Mouse (Mus musculus): Measurements from ENCODE around the gene Hap1. TPM values are rescaled to one million over a fixed set of nuclear protein-coding genes. Genes with fewer than 3 reads are reported as not detected.
"Not testable (repeated sequence)": the region's sequence is repeated elsewhere in the genome, so short reads cannot be mapped to it uniquely, and the experiment has no call there.

Gene Hap1
- polyA plus RNA-seq, 1 experiment from 2014 or later, result 105 TPM

GRCm38 (mm10) chr11:100315439-100315838, 40.5 kb downstream of the Hap1 start:
- H3K4me1 ChIP-seq (replicated peaks; ENCODE audit: control insufficient read depth, insufficient read depth, low read length), result no peaks in the 10 kb centered on the region; the same call in none of the 2 replicates
- ATAC-seq (ENCODE audit: low FRiP score) (no peak), DNase-seq (ENCODE audit: low spot score) (no peak)
- WGBS, result 97% methylated on average over 5 of the region's 5 CpGs
- no peaks in the 10 kb centered on the region for H3K36me3 ChIP-seq (replicated peaks; ENCODE audit: control insufficient read depth, insufficient read depth)
- H3K4me3 ChIP-seq (replicated peaks; ENCODE audit: low read length), result no peak overlapping the region
- no peak overlapping the region for H3K4me2 ChIP-seq (replicated peaks)
- H3K27ac ChIP-seq, result no peak overlapping the region
- H3K27me3 ChIP-seq (ENCODE audit: control insufficient read depth, insufficient read depth, low read length), result no peaks in the 10 kb centered on the region
- no peak overlapping the region for H3K9ac ChIP-seq
- H3K9me3 ChIP-seq (ENCODE audit: control insufficient read depth, low read length), result no peaks in the 10 kb centered on the region

- no peak overlapping the region for H3K4me3 ChIP-seq (replicated peaks; ENCODE audit: low read length)
- 90% methylated on average over 6 of the region's 6 CpGs for WGBS
- no peaks in the 10 kb centered on the region for H3K27me3 ChIP-seq (ENCODE audit: control insufficient read depth, insufficient read depth, low read length)
- no peaks in the 10 kb centered on the region for H3K9me3 ChIP-seq (ENCODE audit: control insufficient read depth, low read length)
- H3K36me3 ChIP-seq (replicated peaks; ENCODE audit: control insufficient read depth, insufficient read depth), result no peaks in the 10 kb centered on the region
- no peak overlapping the region for H3K27ac ChIP-seq
- no peak overlapping the region for H3K9ac ChIP-seq
- ATAC-seq (ENCODE audit: low FRiP score), result no peak
- no peak for DNase-seq (ENCODE audit: low spot score)
- H3K4me1 ChIP-seq (replicated peaks; ENCODE audit: control insufficient read depth, insufficient read depth, low read length), result no peaks in the 10 kb centered on the region; the same call in none of the 2 replicates
- H3K4me2 ChIP-seq (replicated peaks), result no peak overlapping the region
Measured at GRCm38 (mm10) chr11:100313424-100313823, 42.5 kb downstream of the Hap1 start.

DNA sequence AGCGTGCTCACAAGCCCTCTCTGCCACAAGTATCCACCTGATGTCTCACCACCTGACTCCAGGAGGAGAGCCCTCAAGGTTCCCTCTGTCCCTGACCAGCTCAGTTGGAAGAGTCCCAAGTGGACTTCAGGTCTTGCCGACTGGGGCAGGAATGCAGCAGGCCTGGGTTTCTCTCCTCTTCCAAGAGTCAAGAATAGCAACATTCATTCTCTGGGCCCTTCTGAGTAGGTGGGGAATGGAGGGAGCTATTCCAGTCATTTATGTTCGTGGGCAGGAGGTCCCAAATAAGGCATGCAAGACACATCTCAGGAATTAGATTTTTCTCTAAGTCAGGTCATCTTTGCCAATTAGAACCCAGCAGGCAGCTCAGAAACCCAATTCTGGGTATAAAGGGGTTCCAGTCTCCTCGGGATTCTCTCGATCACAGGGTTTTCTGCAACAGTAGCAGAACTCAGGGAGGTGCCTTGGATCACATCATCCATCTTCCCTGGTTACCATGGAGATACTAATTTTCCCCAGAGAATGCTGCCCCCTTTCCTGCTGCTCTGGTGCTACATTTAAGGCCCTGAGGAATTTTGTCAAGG, 43.7 kb downstream of the Hap1 start:
- no peak overlapping the region for H3K9ac ChIP-seq
- H3K27ac ChIP-seq, result 0 out of 2 replicates have a peak overlapping the region, but pooled peaks have one; percentile 14
- H3K4me3 ChIP-seq (replicated peaks; ENCODE audit: low read length), result no peak overlapping the region
- H3K27me3 ChIP-seq (ENCODE audit: control insufficient read depth, insufficient read depth, low read length), result no peaks in the 10 kb centered on the region
- H3K9me3 ChIP-seq (ENCODE audit: control insufficient read depth, low read length), result no peaks in the 10 kb centered on the region
- H3K4me1 ChIP-seq (replicated peaks; ENCODE audit: control insufficient read depth, insufficient read depth, low read length), result no peaks in the 10 kb centered on the region; the same call in none of the 2 replicates
- H3K36me3 ChIP-seq (replicated peaks; ENCODE audit: control insufficient read depth, insufficient read depth), result no peaks in the 10 kb centered on the region
- WGBS, result 20% methylated on average over 5 of the region's 5 CpGs
- DNase-seq (ENCODE audit: low spot score), result no peak
- H3K4me2 ChIP-seq (replicated peaks), result no peak overlapping the region
- ATAC-seq (ENCODE audit: low FRiP score), result no peak

- H3K27me3 ChIP-seq (ENCODE audit: control insufficient read depth, insufficient read depth, low read length), result no peaks in the 10 kb centered on the region
- H3K9ac ChIP-seq, result no peak overlapping the region
- no peaks in the 10 kb centered on the region for H3K36me3 ChIP-seq (replicated peaks; ENCODE audit: control insufficient read depth, insufficient read depth)
- H3K27ac ChIP-seq, result no peak overlapping the region
- H3K9me3 ChIP-seq (ENCODE audit: control insufficient read depth, low read length), result no peaks in the 10 kb centered on the region
- DNase-seq (ENCODE audit: low spot score) (no peak), ATAC-seq (ENCODE audit: low FRiP score) (no peak)
- 53% methylated on average over 1 of the region's 1 CpGs for WGBS
- no peak overlapping the region for H3K4me3 ChIP-seq (replicated peaks; ENCODE audit: low read length)
- no peaks in the 10 kb centered on the region; the same call in none of the 2 replicates for H3K4me1 ChIP-seq (replicated peaks; ENCODE audit: control insufficient read depth, insufficient read depth, low read length)
- H3K4me2 ChIP-seq (replicated peaks), result no peak overlapping the region
Measured at GRCm38 (mm10) chr11:100311656-100312055, 44.3 kb downstream of the Hap1 start.

DNA sequence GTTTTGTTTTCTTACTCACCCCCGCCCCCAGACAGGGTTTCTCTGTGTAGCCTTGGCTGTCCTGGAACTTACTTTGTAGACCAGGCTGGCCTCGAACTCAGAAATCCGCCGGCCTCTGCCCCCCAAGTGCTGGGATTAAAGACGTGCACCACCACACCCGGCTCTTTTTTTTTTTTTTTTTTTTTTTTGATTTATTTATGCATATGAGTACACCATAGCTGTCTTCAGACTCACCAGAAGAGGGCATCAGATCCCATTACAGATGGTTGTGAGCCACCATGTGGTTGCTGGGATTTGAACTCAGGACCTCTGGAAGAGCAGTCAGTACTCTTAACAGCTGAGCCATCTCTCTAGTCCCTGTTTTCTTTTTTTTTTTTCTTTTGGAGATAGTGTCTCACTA, 47.3 kb downstream of the Hap1 start:
- ATAC-seq (ENCODE audit: low FRiP score); H3K4me1 ChIP-seq (replicated peaks; ENCODE audit: control insufficient read depth, insufficient read depth, low read length); H3K4me2 ChIP-seq (replicated peaks); H3K4me3 ChIP-seq (replicated peaks; ENCODE audit: low read length); H3K27ac ChIP-seq; H3K27me3 ChIP-seq (ENCODE audit: control insufficient read depth, insufficient read depth, low read length); DNase-seq (ENCODE audit: low spot score); H3K36me3 ChIP-seq (replicated peaks; ENCODE audit: control insufficient read depth, insufficient read depth); H3K9me3 ChIP-seq (ENCODE audit: control insufficient read depth, low read length); H3K9ac ChIP-seq: not testable (repeated sequence)
- WGBS, result 92% methylated on average over 6 of the region's 6 CpGs

DNA sequence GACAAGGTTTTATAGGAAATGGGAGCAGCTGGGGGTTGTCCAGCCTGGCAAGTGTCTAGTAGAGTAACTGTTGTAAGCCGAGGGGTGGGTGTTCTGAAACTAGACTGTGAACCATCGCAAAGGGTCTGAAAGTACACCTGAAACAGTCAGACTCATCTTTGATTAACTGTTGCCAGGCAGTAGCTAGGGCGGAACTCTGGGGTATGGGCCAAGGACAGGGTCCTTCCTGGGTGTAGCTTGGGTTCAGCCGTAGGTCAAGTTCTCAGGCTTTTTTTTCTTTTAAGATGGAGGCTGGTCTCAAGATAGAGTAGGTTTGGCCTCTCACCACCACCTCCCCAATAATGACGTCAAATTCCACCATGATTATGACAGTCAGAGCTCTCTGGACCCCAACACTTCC, 48.0 kb downstream of the Hap1 start:
- no peaks in the 10 kb centered on the region; the same call in none of the 2 replicates for H3K4me1 ChIP-seq (replicated peaks; ENCODE audit: control insufficient read depth, insufficient read depth, low read length)
- no peaks in the 10 kb centered on the region for H3K9me3 ChIP-seq (ENCODE audit: control insufficient read depth, low read length)
- H3K27ac ChIP-seq, result no peak overlapping the region
- no peaks in the 10 kb centered on the region for H3K27me3 ChIP-seq (ENCODE audit: control insufficient read depth, insufficient read depth, low read length)
- ATAC-seq (ENCODE audit: low FRiP score), result no peak
- no peak overlapping the region for H3K9ac ChIP-seq
- no peaks in the 10 kb centered on the region for H3K36me3 ChIP-seq (replicated peaks; ENCODE audit: control insufficient read depth, insufficient read depth)
- no peak overlapping the region for H3K4me3 ChIP-seq (replicated peaks; ENCODE audit: low read length)
- 94% methylated on average over 5 of the region's 5 CpGs for WGBS
- H3K4me2 ChIP-seq (replicated peaks), result no peak overlapping the region
- DNase-seq (ENCODE audit: low spot score), result no peak

- Histone ChIP-seq H3K4me3 (replicated peaks; ENCODE audit: low read length) (no peak overlapping the region), H3K9me3 (ENCODE audit: control insufficient read depth, low read length) (no peaks in the 10 kb centered on the region), H3K4me1 (replicated peaks; ENCODE audit: control insufficient read depth, insufficient read depth, low read length) (no peaks in the 10 kb centered on the region), H3K9ac (no peak overlapping the region), H3K4me2 (replicated peaks) (no peak overlapping the region), H3K36me3 (replicated peaks; ENCODE audit: control insufficient read depth, insufficient read depth) (no peaks in the 10 kb centered on the region), H3K27ac (no peak overlapping the region), H3K27me3 (ENCODE audit: control insufficient read depth, insufficient read depth, low read length) (no peaks in the 10 kb centered on the region; the same call in 1 of the 2 replicates)
- DNase-seq (ENCODE audit: low spot score) (no peak), ATAC-seq (ENCODE audit: low FRiP score) (no peak)
- 91% methylated on average over 5 of the region's 5 CpGs for WGBS
Measured at GRCm38 (mm10) chr11:100301292-100301691, 54.6 kb downstream of the Hap1 start.

DNA sequence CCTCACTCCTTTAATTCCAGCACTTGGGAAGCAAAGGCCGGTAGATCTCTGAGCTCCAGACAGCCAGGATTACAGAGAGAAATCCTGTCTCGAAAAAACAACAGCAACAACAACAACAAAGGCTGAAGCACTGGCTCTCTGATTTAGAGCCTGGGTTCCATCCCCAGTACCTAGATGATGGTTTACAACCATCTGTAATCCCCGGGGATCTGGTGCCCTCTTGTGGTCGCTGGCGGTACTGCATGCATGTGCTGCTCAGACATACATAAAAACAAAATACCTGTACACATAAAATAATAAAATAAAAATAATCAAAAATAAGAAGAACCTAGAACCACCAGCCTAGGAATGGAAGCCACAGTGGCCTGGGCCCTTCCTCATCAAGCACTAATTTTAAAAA, 55.6 kb downstream of the Hap1 start:
- Histone ChIP-seq H3K27me3 (ENCODE audit: control insufficient read depth, insufficient read depth, low read length) (no peaks in the 10 kb centered on the region; the same call in 1 of the 2 replicates), H3K9me3 (ENCODE audit: control insufficient read depth, low read length) (no peaks in the 10 kb centered on the region), H3K36me3 (replicated peaks; ENCODE audit: control insufficient read depth, insufficient read depth) (no peaks in the 10 kb centered on the region), H3K27ac (no peak overlapping the region), H3K4me1 (replicated peaks; ENCODE audit: control insufficient read depth, insufficient read depth, low read length) (no peaks in the 10 kb centered on the region), H3K9ac (no peak overlapping the region), H3K4me2 (replicated peaks) (no peak overlapping the region), H3K4me3 (replicated peaks; ENCODE audit: low read length) (no peak overlapping the region)
- 7% methylated on average over 5 of the region's 5 CpGs for WGBS
- DNase-seq (ENCODE audit: low spot score) (peak; percentile 83), ATAC-seq (ENCODE audit: low FRiP score) (no peak)

DNA sequence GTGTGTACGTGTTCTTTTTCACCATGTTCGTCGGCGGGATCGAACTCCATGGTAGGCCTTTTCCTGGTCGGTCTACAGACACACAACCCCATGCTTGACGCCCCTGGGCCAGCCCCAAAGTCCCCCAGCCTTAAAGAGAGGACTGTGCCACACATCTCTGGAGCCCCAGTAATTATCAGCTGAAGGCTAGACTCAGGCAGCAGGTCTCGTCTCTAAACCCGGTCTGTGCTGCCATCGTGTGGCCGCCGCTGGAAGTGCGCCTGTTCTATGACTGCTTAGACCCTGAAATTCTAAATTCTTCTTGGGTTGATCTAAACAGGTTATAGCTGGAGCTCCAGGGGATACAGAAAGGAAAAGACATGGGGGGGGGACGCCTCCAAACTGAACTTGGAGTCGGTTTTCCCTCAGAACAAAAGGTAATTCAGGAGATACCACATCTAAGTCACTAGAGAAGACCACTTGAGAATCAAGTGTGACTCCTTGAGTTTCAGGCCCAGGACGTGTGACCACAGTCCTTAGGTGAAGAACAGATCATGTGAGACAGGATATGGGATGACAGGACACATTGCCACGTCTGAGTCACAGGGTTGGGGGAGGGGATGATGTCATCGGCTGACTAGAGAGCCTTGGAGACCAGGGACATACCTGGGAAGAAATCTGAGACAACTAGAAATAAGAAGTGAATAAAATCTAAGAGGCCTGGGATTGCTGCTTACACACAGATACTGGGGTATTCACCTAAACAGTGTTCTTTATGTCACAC, 57.5 kb downstream of the Hap1 start:
- Histone ChIP-seq H3K9me3 (ENCODE audit: control insufficient read depth, low read length) (no peaks in the 10 kb centered on the region), H3K27me3 (ENCODE audit: control insufficient read depth, insufficient read depth, low read length) (no peaks in the 10 kb centered on the region; the same call in 1 of the 2 replicates), H3K4me2 (replicated peaks) (peak overlapping the region; percentile 28), H3K4me1 (replicated peaks; ENCODE audit: control insufficient read depth, insufficient read depth, low read length) (no peaks in the 10 kb centered on the region), H3K9ac (no peak overlapping the region; the same call in 1 of the 2 replicates), H3K4me3 (replicated peaks; ENCODE audit: low read length) (no peak overlapping the region), H3K27ac (no peak overlapping the region), H3K36me3 (replicated peaks; ENCODE audit: control insufficient read depth, insufficient read depth) (no peaks in the 10 kb centered on the region)
- DNase-seq (ENCODE audit: low spot score) (peak; percentile 85), ATAC-seq (ENCODE audit: low FRiP score) (peak; percentile 54; the same call in 1 of the 2 replicates)
- 23% methylated on average over 18 of the region's 18 CpGs for WGBS

Data from hindbrain, embryonic 14.5 days (tissue).